Mouse (Mus musculus) thymus, postnatal 4 days (tissue): ENCODE results near the gene Serpini1.

Experiments used
- DNase-seq: peaks from one replicate; pipeline ENCODE4 v3.0.0; 2021

The Serpini1 gene

GRCm38 (mm10) chr3:75557292-75557691, at the start of gene Serpini1:
TSS of gene Serpini1 (plus strand) at chr3:75557547.
- peak; percentile 89 for DNase-seq

GRCm38 (mm10) chr3:75517631-75518250, 39.6 kb upstream of the Serpini1 start:
- peak; percentile 88 for DNase-seq

GRCm38 (mm10) chr3:75521314-75521713, 36.0 kb upstream of the Serpini1 start:
- no peak for DNase-seq

GRCm38 (mm10) chr3:75522527-75522926, 34.8 kb upstream of the Serpini1 start:
- no peak for DNase-seq

- no peak for DNase-seq
Measured at GRCm38 (mm10) chr3:75531074-75531473, 26.3 kb upstream of the Serpini1 start.

GRCm38 (mm10) chr3:75534045-75534834, 23.1 kb upstream of the Serpini1 start:
- DNase-seq, result no peak

GRCm38 (mm10) chr3:75541259-75541658, 16.1 kb upstream of the Serpini1 start:
- no peak for DNase-seq

- DNase-seq, result no peak
Measured at GRCm38 (mm10) chr3:75542852-75543251, 14.5 kb upstream of the Serpini1 start.

GRCm38 (mm10) chr3:75544287-75544686, 13.1 kb upstream of the Serpini1 start:
- no peak for DNase-seq

GRCm38 (mm10) chr3:75551248-75551647, 6.1 kb upstream of the Serpini1 start:
- no peak for DNase-seq

GRCm38 (mm10) chr3:75556121-75556694, 1.1 kb upstream of the Serpini1 start:
- DNase-seq, result peak; percentile 77

- DNase-seq, result peak; percentile 100
Measured at GRCm38 (mm10) chr3:75556695-75557291, 554 bp upstream of the Serpini1 start, which contains the start of gene Pdcd10. TSS of gene Pdcd10 (minus strand) at chr3:75556856.

GRCm38 (mm10) chr3:75574074-75574473, 16.7 kb downstream of the Serpini1 start:
- DNase-seq, result no peak

- no peak for DNase-seq
Measured at GRCm38 (mm10) chr3:75575582-75575981, 18.2 kb downstream of the Serpini1 start.

- DNase-seq, result peak; percentile 84
Measured at GRCm38 (mm10) chr3:75579352-75579751, 22.0 kb downstream of the Serpini1 start.

- DNase-seq, result no peak
Measured at GRCm38 (mm10) chr3:75583293-75583692, 25.9 kb downstream of the Serpini1 start.

- no peak for DNase-seq
Measured at GRCm38 (mm10) chr3:75584898-75585297, 27.6 kb downstream of the Serpini1 start.

- no peak for DNase-seq
Measured at GRCm38 (mm10) chr3:75611019-75611418, 53.7 kb downstream of the Serpini1 start.

- no peak for DNase-seq
Measured at GRCm38 (mm10) chr3:75624627-75625026, 67.3 kb downstream of the Serpini1 start.

- DNase-seq, result no peak
Measured at GRCm38 (mm10) chr3:75630988-75631615, 73.8 kb downstream of the Serpini1 start.

- no peak for DNase-seq
Measured at GRCm38 (mm10) chr3:75633221-75633620, 75.9 kb downstream of the Serpini1 start.

GRCm38 (mm10) chr3:75633635-75634034, 76.3 kb downstream of the Serpini1 start:
- no peak for DNase-seq

GRCm38 (mm10) chr3:75635648-75636047, 78.3 kb downstream of the Serpini1 start:
- DNase-seq, result no peak
